Mouse (Mus musculus) olfactory bulb, adult 2 months (tissue): Measurements from ENCODE around the gene Rgs12.

Source experiments
- CTCF ChIP-seq: fragments of 200-500 bp; IDR thresholded peaks from 2 replicates; pipeline ENCODE4 v1.5.1; 2012; ENCODE audit warnings: low read depth, mild to moderate bottlenecking, low read length, moderate library complexity; ENCODE audit not compliant: insufficient read depth
- POLR2A ChIP-seq: fragments of 200-500 bp; IDR thresholded peaks from 2 replicates; pipeline ENCODE4 v1.6.1; 2012; ENCODE audit warnings: mild to moderate bottlenecking, low read depth, low read length, moderate library complexity; ENCODE audit not compliant: insufficient read depth

GRCm38 (mm10) chr5:35010656-35011055, 61.4 kb downstream of the Rgs12 start:
- TF ChIP-seq POLR2A (no peak), CTCF (no peak)
